Mouse (Mus musculus): ENCODE data around the gene Icam2. TPM values are rescaled to one million over a fixed set of nuclear protein-coding genes. Genes with fewer than 3 reads are reported as not detected.

The Icam2 gene
- polyA plus RNA-seq, 1 experiment from 2014 or later, result 15.4 TPM

GRCm38 (mm10) chr11:106355382-106356128, 32.3 kb downstream of the Icam2 start:
- Histone ChIP-seq H3K9ac (ENCODE audit: low read depth, low read length) (no peak overlapping the region), H3K4me3 (ENCODE audit: low read depth, low read length) (no peak overlapping the region), H3K4me1 (replicated peaks; ENCODE audit: control insufficient read depth, insufficient read depth, low read length) (no peaks in the 10 kb centered on the region), H3K9me3 (ENCODE audit: control insufficient read depth) (no peaks in the 10 kb centered on the region), H3K27me3 (replicated peaks; ENCODE audit: control insufficient read depth, insufficient read depth, low read length) (no peaks in the 10 kb centered on the region), H3K27ac (ENCODE audit: low read depth, low read length) (no peak overlapping the region), H3K4me2 (replicated peaks; ENCODE audit: low read depth) (no peak overlapping the region), H3K36me3 (ENCODE audit: control insufficient read depth, insufficient read depth) (no peaks in the 10 kb centered on the region)
- no peak for TF ChIP-seq CTCF (IDR thresholded peaks at IDR 0.05; ENCODE audit: low read depth)
- no peak for ATAC-seq
- 46% methylated on average over 19 of the region's 19 CpGs for WGBS

GRCm38 (mm10) chr11:106354181-106354580, 33.7 kb downstream of the Icam2 start:
- no peak for ATAC-seq
- H3K9ac ChIP-seq (ENCODE audit: low read depth, low read length), result no peak overlapping the region
- H3K4me2 ChIP-seq (replicated peaks; ENCODE audit: low read depth), result no peak overlapping the region
- no peak overlapping the region for H3K27ac ChIP-seq (ENCODE audit: low read depth, low read length)
- no peaks in the 10 kb centered on the region for H3K4me1 ChIP-seq (replicated peaks; ENCODE audit: control insufficient read depth, insufficient read depth, low read length)
- H3K9me3 ChIP-seq (ENCODE audit: control insufficient read depth), result no peaks in the 10 kb centered on the region
- WGBS, result 38% methylated on average over 1 of the region's 1 CpGs
- no peaks in the 10 kb centered on the region for H3K27me3 ChIP-seq (replicated peaks; ENCODE audit: control insufficient read depth, insufficient read depth, low read length)
- H3K4me3 ChIP-seq (ENCODE audit: low read depth, low read length), result no peak overlapping the region
- H3K36me3 ChIP-seq (ENCODE audit: control insufficient read depth, insufficient read depth), result no peaks in the 10 kb centered on the region
- TF ChIP-seq CTCF (IDR thresholded peaks at IDR 0.05; ENCODE audit: low read depth), result no peak

- Histone ChIP-seq H3K4me2 (replicated peaks; ENCODE audit: low read depth) (no peak within 1 kb of the TSS), H3K9ac (ENCODE audit: low read depth, low read length) (no peak within 1 kb of the TSS), H3K4me3 (ENCODE audit: low read depth, low read length) (no peak within 1 kb of the TSS), H3K27me3 (replicated peaks; ENCODE audit: control insufficient read depth, insufficient read depth, low read length) (no peaks in the 10 kb centered on the region), H3K4me1 (replicated peaks; ENCODE audit: control insufficient read depth, insufficient read depth, low read length) (no peaks in the 10 kb centered on the region), H3K27ac (ENCODE audit: low read depth, low read length) (no peak within 1 kb of the TSS), H3K9me3 (ENCODE audit: control insufficient read depth) (no peaks in the 10 kb centered on the region), H3K36me3 (ENCODE audit: control insufficient read depth, insufficient read depth) (no peaks in the 10 kb centered on the region)
- WGBS, result 81% methylated on average over 12 of the region's 12 CpGs
- no peak for ATAC-seq
- TF ChIP-seq CTCF (IDR thresholded peaks at IDR 0.05; ENCODE audit: low read depth), result no peak
Observed at GRCm38 (mm10) chr11:106353188-106353587, 34.7 kb downstream of the Icam2 start, which contains the start of gene Scn4a. Scn4a (minus strand) TSS chr11:106353288.

- 81% methylated on average over 4 of the region's 4 CpGs for WGBS
- Histone ChIP-seq H3K27me3 (replicated peaks; ENCODE audit: control insufficient read depth, insufficient read depth, low read length) (no peaks in the 10 kb centered on the region), H3K9ac (ENCODE audit: low read depth, low read length) (no peak overlapping the region), H3K4me2 (replicated peaks; ENCODE audit: low read depth) (no peak overlapping the region), H3K27ac (ENCODE audit: low read depth, low read length) (no peak overlapping the region), H3K4me1 (replicated peaks; ENCODE audit: control insufficient read depth, insufficient read depth, low read length) (no peaks in the 10 kb centered on the region), H3K9me3 (ENCODE audit: control insufficient read depth) (no peaks in the 10 kb centered on the region), H3K4me3 (ENCODE audit: low read depth, low read length) (no peak overlapping the region), H3K36me3 (ENCODE audit: control insufficient read depth, insufficient read depth) (no peaks in the 10 kb centered on the region)
- TF ChIP-seq CTCF (IDR thresholded peaks at IDR 0.05; ENCODE audit: low read depth), result no peak
- no peak for ATAC-seq
Observed at GRCm38 (mm10) chr11:106351941-106352340, 35.9 kb downstream of the Icam2 start.

GRCm38 (mm10) chr11:106351253-106351652, 36.6 kb downstream of the Icam2 start:
- no peaks in the 10 kb centered on the region for H3K9me3 ChIP-seq (ENCODE audit: control insufficient read depth)
- no peak for TF ChIP-seq CTCF (IDR thresholded peaks at IDR 0.05; ENCODE audit: low read depth)
- no peaks in the 10 kb centered on the region for H3K4me1 ChIP-seq (replicated peaks; ENCODE audit: control insufficient read depth, insufficient read depth, low read length)
- no peak overlapping the region for H3K9ac ChIP-seq (ENCODE audit: low read depth, low read length)
- no peaks in the 10 kb centered on the region for H3K27me3 ChIP-seq (replicated peaks; ENCODE audit: control insufficient read depth, insufficient read depth, low read length)
- WGBS, result 62% methylated on average over 3 of the region's 3 CpGs
- ATAC-seq, result no peak
- no peaks in the 10 kb centered on the region for H3K36me3 ChIP-seq (ENCODE audit: control insufficient read depth, insufficient read depth)
- no peak overlapping the region for H3K27ac ChIP-seq (ENCODE audit: low read depth, low read length)
- H3K4me3 ChIP-seq (ENCODE audit: low read depth, low read length), result no peak overlapping the region
- H3K4me2 ChIP-seq (replicated peaks; ENCODE audit: low read depth), result no peak overlapping the region

GRCm38 (mm10) chr11:106350853-106351252, 37.0 kb downstream of the Icam2 start:
- ATAC-seq, result no peak
- TF ChIP-seq CTCF (IDR thresholded peaks at IDR 0.05; ENCODE audit: low read depth), result no peak
- Histone ChIP-seq H3K9me3 (ENCODE audit: control insufficient read depth) (no peaks in the 10 kb centered on the region), H3K36me3 (ENCODE audit: control insufficient read depth, insufficient read depth) (no peaks in the 10 kb centered on the region), H3K9ac (ENCODE audit: low read depth, low read length) (no peak overlapping the region), H3K4me2 (replicated peaks; ENCODE audit: low read depth) (no peak overlapping the region), H3K4me1 (replicated peaks; ENCODE audit: control insufficient read depth, insufficient read depth, low read length) (no peaks in the 10 kb centered on the region), H3K4me3 (ENCODE audit: low read depth, low read length) (no peak overlapping the region), H3K27ac (ENCODE audit: low read depth, low read length) (no peak overlapping the region), H3K27me3 (replicated peaks; ENCODE audit: control insufficient read depth, insufficient read depth, low read length) (no peaks in the 10 kb centered on the region)
- 45% methylated on average over 5 of the region's 5 CpGs for WGBS
